Mouse (Mus musculus) CD8-positive naive resting alpha-beta T cell, adult 57 days (primary cell): ENCODE results near the gene Ints3. TPM values are rescaled to one million over a fixed set of nuclear protein-coding genes. Genes with fewer than 3 reads are reported as not detected.

Experiments
- total RNA-seq: library from RNA; stranded (reverse); gene quantifications from one replicate; pipeline ENCODE4 v1.2.4, GENCODE M21; 2023

Gene Ints3
- 46.2 TPM for total RNA-seq

GRCm38 (mm10) chr3:90433381-90434020, at the start of gene Ints3:
Ints3 (minus strand) TSS chr3:90433622.

GRCm38 (mm10) chr3:90475831-90476611, 42.6 kb upstream of the Ints3 start, which contains the start of gene Ilf2:
Ilf2 (plus strand) TSS chr3:90476126.

GRCm38 (mm10) chr3:90465686-90466310, 32.4 kb upstream of the Ints3 start, which contains the start of gene Npr1:
Npr1 (minus strand) TSS chr3:90465866.

GRCm38 (mm10) chr3:90389511-90390490, 43.6 kb downstream of the Ints3 start, which contains the start of gene Slc27a3:
Slc27a3 (minus strand) TSS chr3:90389938.

Other genes starting within 250 kb of the Ints3 start
- gene Rps27, start 220.0 kb downstream of the Ints3 start, total RNA-seq, result 12,553 TPM
- gene Rab13, start 219.9 kb downstream of the Ints3 start, total RNA-seq, result not detected
- 63.0 TPM for gene Jtb, start 202.0 kb downstream of the Ints3 start, total RNA-seq
- not detected for gene Creb3l4, start 190.1 kb downstream of the Ints3 start, total RNA-seq
- gene Slc39a1, start 185.4 kb downstream of the Ints3 start, total RNA-seq, result 17.2 TPM
- gene Crtc2, start 179.5 kb downstream of the Ints3 start, total RNA-seq, result 97.9 TPM
- 73.2 TPM for gene Dennd4b, start 168.4 kb downstream of the Ints3 start, total RNA-seq
- 128 TPM for gene Gatad2b, start 140.4 kb downstream of the Ints3 start, total RNA-seq
- 0.92 TPM for gene Slc27a3, start 43.7 kb downstream of the Ints3 start, total RNA-seq
- gene Npr1, start 32.2 kb upstream of the Ints3 start, total RNA-seq, result not detected
- 87.3 TPM for gene Ilf2, start 42.5 kb upstream of the Ints3 start, total RNA-seq
- gene Snapin, start 57.4 kb upstream of the Ints3 start, total RNA-seq, result 39.5 TPM
- 191 TPM for gene Chtop, start 75.9 kb upstream of the Ints3 start, total RNA-seq
- gene S100a1, start 80.8 kb upstream of the Ints3 start, total RNA-seq, result 3.9 TPM
- 23.9 TPM for gene S100a13, start 80.8 kb upstream of the Ints3 start, total RNA-seq
- 0.86 TPM for gene S100a14, start 93.2 kb upstream of the Ints3 start, total RNA-seq
- gene S100a16, start 103.6 kb upstream of the Ints3 start, total RNA-seq, result not detected
- not detected for gene S100a3, start 127.0 kb upstream of the Ints3 start, total RNA-seq
- not detected for gene S100a2, start 156.6 kb upstream of the Ints3 start, total RNA-seq
- not detected for gene Gm42674, start 168.3 kb upstream of the Ints3 start, total RNA-seq
- gene S100a4, start 170.1 kb upstream of the Ints3 start, total RNA-seq, result 7.6 TPM
- not detected for gene S100a5, start 174.9 kb upstream of the Ints3 start, total RNA-seq
- 8.8 TPM for gene S100a6, start 179.3 kb upstream of the Ints3 start, total RNA-seq
- not detected for gene S100a7a, start 220.4 kb upstream of the Ints3 start, total RNA-seq
- gene S100a8, start 235.4 kb upstream of the Ints3 start, total RNA-seq, result 24.0 TPM